Mouse (Mus musculus): ENCODE measurements at regions not wholly inside any gene's neighbourhood (a gene's known extent, or its start where the extent isn't known, plus 50 kb on each side); places are given as distances from the start of the nearest gene placed in this dataset.

DNA sequence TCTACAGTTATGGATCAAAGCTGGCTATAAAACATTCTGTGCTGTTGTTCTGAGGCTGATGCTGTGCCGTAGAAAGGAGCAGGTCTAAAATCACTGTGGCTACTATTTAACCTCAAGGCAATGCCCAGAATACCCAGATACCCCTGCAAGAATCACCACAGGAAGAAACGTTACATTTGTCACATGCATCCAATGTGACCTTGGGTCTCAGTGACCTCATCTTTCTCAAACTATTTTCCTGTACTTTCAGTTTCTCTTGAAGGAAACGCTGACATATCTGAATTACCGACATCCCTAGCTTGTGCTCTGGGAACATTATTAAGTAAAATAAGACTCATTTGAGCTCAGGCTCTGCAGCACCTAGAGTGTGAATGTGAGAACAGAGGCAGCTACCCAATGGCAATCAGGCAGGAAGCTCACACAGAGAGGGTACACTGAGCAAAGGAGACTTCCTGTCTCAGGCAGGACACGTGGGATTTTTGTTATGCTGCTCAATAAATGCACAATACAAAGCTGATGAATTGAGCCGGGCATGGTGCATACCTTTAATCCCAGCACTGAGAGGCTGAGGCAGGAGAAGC, 436.7 kb upstream of the Jarid2 start:
- DNase-seq (ENCODE audit: low read depth, low spot score): no peak

GRCm38 (mm10) chr13:44293736-44294416, 435.4 kb upstream of the Jarid2 start:
- DNase-seq (ENCODE audit: low read depth, low spot score): no peak

DNA sequence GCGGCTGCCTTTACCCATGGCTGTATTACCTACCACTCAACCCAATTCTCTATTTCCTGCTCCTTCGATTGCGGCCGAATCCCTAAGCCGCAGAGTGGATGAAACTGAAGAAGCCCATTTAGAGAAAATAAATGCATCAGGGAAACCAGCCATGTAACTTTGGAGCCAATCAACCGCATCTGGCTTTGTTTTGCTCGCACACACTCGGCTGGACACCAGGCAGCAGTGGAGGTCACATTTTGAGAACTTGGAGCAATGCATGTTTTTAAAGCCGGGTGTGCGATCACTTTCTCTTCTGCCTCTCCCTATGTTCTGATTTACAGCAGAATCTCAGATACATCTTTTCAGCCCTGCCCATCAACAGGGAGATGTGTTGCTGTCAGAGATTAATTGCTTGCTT, 433.7 kb upstream of the Jarid2 start:
- DNase-seq (ENCODE audit: low read depth, low spot score): no peak

- no peak for DNase-seq (ENCODE audit: low read depth, low spot score)
These were observed 428.7 kb upstream of the Jarid2 start for GRCm38 (mm10) chr13:44300611-44301010.

- no peak for DNase-seq (ENCODE audit: low read depth, low spot score)
These were observed 428.1 kb upstream of the Jarid2 start for GRCm38 (mm10) chr13:44301215-44301614.

DNA sequence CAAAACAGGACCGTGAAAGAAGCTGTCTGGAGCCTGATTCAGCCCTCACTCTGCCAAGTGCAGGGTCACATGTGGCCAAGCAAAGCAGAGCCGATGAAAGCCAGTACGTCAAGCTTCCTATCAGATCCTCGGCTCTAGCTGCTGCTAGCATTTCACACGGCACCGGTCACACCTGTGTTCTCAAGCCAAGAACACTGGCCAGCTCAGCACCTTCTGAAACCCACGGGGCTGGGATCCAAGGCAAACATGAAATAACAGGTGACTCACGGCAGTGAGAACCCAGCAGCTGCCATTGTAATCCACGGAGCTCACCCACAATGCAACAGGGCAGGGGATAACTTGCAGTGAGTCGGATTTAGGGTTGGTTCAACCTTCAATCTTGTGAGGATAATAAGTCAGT, 427.3 kb upstream of the Jarid2 start:
- DNase-seq (ENCODE audit: low read depth, low spot score): no peak

GRCm38 (mm10) chr13:44305134-44305991, 423.9 kb upstream of the Jarid2 start:
- no peak for DNase-seq (ENCODE audit: low read depth, low spot score)

- DNase-seq (ENCODE audit: low read depth, low spot score): no peak
These were observed 422.8 kb upstream of the Jarid2 start for GRCm38 (mm10) chr13:44306275-44307050.

- no peak for DNase-seq (ENCODE audit: low read depth, low spot score)
These were observed 421.0 kb upstream of the Jarid2 start for GRCm38 (mm10) chr13:44308227-44308626.

DNA sequence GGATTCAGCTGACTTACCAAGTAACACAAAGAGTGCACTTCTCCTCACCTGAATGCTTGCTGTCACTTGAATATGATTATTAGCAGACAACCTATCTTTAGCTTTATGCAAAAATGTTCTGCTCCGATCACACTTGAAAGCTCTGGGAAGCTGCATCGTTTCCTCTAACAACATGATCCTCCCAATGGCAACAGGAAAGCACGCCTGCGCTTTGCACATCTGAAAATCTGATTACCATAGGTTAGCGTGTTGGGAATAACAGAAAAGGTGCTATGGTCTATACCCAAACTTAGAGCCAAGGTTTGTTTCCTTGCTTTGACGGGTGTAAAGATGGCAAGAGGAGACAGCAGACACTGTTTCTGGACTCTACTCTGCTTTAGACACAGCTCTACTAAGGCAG, 417.0 kb upstream of the Jarid2 start:
- no peak for DNase-seq (ENCODE audit: low read depth, low spot score)

DNA sequence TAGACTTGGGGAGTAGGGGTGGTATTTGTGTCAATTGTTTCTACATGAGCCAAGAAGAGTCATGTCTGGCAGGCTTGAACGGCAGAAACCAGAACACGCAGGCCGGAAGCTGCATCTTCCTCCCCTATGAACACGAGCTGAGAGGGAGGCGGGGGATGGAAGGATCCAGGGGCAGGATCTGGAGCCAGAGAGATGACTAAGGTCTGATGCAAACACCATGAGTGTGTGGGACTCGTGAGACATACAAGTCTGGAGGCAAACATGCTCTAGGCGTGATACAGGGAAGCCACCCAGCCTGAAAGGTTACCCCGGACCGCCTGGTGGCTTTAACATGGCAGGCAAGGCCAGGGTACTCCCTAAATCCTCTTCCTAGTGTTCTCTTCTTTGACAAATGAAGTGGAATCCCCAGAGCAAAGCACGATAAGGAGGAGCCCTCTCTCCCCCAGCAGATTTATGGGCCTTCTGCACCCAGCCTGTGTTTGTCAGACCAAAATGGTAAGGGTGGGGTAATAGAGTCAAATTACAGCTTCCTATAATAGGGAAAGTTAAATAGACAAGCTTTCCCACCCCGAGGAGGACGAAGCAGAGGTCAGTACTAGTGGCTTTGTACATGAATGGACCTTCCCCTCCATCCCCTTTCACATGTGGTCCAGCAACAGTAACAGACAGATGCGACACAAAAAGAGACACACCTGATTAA, 412.4 kb upstream of the Jarid2 start:
- DNase-seq (ENCODE audit: low read depth, low spot score): no peak

- no peak for DNase-seq (ENCODE audit: low read depth, low spot score)
These were observed 411.7 kb upstream of the Jarid2 start for GRCm38 (mm10) chr13:44317596-44317995.

DNA sequence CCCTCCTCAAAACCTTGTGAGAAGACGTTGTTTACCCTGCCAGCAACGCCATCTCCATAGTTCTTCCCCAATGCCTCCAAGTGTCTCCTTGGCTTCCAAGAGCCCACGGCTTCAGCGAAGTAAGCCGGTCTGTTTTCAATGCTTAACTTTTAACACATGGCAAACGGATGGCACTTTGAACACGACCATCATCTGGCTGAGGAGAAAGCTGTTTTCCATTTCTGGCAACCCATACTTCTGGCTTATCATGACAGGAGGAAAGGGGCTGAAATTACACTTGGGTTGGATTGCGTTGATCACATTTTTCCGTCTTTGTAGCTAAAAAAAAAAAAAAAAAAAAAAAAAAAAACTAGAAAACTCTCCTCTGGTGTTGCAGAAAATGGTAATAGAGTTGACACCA, 410.2 kb upstream of the Jarid2 start:
- no peak for DNase-seq (ENCODE audit: low read depth, low spot score)

DNA sequence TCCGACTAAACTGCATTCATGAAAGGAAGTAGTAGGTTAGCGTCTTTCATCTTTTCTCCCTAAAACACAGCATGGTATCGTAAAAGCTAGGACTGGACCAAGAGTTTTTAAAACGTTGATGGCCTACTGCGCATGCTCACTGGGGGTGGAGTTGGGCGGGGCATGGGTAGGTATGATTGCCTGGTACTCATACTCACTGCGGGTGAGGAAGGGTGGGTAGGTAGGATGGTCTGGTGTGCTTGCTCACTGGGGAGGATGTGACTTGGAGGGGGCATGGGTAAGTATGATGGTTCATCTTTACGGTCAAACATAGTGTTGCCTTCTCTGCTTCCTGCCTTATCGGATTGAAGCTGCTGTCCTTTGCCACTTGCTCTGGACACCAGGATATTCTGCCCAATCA, 409.8 kb upstream of the Jarid2 start:
- DNase-seq (ENCODE audit: low read depth, low spot score): no peak

DNA sequence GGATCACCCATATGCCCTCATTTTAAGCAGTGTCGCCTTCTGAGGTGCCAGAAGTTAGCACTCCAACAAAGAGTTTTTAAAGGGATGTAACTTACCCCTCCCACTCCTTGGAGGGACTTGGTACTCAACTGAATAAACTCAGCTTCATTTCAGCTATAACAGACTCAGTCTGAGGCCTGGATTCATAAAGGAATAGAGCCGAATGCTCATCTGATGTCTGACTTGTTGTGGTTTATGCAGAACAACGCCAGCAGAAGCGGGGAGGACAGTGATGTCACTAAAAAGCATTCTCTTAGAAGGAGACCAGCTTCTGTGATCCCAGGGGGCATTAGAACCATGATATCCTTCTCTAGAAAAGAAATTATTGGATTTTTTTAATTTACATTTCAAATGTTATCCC, 409.0 kb upstream of the Jarid2 start:
- no peak for DNase-seq (ENCODE audit: low read depth, low spot score)

DNA sequence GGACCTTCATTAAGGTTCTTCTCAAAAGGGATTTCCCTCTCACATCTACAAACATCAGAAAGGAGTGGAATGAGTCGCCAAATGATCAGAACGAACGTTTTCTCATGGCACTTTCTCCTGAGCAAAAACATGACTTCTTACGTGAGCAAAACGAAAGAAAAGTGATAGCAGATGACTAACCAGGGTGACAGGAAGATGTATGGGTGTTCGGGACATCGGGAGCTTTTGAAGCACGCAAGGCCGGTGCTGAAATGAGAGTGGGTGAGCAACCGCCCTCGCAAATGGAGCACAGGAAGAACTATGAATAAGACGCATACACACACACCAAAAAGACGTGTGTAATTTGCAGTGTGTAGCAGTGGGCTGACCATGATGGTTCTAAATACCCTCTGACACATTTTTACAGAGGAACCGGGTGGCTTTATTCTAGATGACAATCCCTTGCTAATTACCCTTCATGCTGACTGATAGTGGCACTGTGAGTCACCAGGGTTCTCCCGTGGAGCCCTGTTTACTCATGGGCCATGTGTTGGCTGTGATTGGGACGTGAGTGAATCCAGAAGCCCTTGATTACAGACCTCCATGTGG, 408.2 kb upstream of the Jarid2 start:
- no peak for DNase-seq (ENCODE audit: low read depth, low spot score)

DNA sequence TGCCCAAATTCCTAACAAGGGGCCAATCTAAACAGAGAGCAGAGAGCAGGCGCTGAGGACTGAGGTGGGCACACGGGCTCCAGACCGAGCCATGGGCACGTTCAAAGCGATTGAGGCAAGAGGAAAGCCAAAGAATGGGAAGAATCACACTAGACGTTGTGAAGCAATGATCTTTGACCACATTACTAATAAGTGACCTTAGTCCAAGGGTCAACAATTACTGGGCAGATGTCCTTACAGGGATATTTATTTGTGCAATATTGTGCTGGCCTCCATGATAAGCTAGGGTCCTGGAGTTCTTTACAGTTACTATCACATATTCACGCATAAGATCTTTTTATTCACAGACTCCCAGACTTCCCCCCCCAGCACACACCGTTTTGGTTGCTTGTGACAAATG, 400.9 kb upstream of the Jarid2 start:
- no peak for DNase-seq (ENCODE audit: low read depth, low spot score)

DNA sequence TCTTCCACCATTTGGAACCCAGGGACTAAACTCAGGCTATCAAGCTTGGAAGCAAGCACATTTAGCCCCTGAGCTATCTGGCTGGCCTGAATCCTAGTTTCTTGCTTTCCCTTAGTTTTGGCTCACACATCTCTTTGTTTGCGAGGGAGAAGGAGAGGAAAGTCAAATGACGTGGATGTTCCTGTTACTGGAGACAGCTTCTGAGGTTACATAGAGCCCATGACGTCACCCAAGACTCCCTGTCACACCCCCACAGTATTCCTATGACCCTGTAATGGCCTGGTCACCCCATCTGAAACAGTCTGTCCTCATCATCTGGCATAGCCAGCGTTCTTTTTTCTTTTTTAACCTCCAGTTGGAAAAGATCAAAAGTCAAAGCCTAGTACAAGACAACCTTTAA, 400.1 kb upstream of the Jarid2 start:
- no peak for DNase-seq (ENCODE audit: low read depth, low spot score)

- peak; percentile 32 for DNase-seq (ENCODE audit: low read depth, low spot score)
These were observed 399.6 kb upstream of the Jarid2 start for GRCm38 (mm10) chr13:44329701-44330100.

GRCm38 (mm10) chr13:44332716-44333240, 396.5 kb upstream of the Jarid2 start:
- no peak for DNase-seq (ENCODE audit: low read depth, low spot score)

Measured in embryo, embryonic 11.5 days (tissue).